Mouse (Mus musculus) liver, embryonic 14.5 days (tissue): ENCODE results near the gene Klk1b26.
"Not testable (repeated sequence)": the region's sequence is repeated elsewhere in the genome, so short reads cannot be mapped to it uniquely, and the experiment has no call there.

Experiments used
- CTCF ChIP-seq: IDR thresholded peaks from 2 replicates; pipeline ENCODE4 v1.5.1; 2016; ENCODE audit warnings: antibody characterized with exemption, low read depth, control low read depth
- EP300 ChIP-seq: IDR thresholded peaks from 2 replicates; pipeline ENCODE4 v1.6.1; 2016; ENCODE audit warnings: antibody characterized with exemption, low read depth

- TF ChIP-seq CTCF, EP300: not testable (repeated sequence)
These were observed 16.4 kb upstream of the Klk1b26 start, which contains the start of gene Klk1b11 for GRCm38 (mm10) chr7:43995577-43995976.
